Mouse (Mus musculus) kidney, adult 8-10 months (tissue): Measurements from ENCODE around the gene Ndufb8.
A peak's percentile ranks its signal among the peaks of the same experiment; 100 is the strongest.

Experiments
- DNase-seq, 2 experiments: peaks; one replicate each; pipeline ENCODE4 v3.0.0; 2022

Ndufb8 gene

DNA sequence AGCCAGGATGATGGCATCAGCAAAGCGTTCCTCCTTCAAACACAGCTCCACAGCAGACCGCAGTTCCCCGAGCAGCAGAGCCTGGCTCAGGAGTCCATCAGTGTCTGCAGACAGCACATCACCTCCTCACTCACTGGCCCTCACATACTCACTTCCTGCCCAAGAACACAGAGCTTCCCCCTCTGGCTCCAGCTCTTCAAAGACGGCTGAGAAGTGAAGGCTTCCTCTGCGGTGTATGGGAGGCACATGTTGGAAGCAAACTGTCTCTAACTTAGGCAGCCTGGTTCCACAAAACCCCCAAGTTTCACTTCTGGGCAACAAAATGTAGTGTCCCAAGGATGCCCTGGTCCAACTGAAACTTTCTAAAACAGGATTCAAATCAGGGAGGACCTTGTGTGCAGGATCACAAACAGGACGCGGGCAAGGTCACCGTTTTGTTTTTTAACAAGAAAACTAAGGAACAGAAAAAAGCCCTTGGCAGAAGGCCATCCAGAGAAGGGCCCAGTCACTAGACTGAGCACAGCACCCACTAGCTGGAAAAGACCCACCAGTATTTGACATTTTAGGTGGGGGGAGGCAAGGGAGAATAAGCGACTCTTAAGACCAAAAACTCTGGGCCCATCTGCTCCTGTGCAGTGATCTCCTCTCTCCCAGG is 29.6 kb downstream of the Ndufb8 start:
- DNase-seq = no peak

DNA sequence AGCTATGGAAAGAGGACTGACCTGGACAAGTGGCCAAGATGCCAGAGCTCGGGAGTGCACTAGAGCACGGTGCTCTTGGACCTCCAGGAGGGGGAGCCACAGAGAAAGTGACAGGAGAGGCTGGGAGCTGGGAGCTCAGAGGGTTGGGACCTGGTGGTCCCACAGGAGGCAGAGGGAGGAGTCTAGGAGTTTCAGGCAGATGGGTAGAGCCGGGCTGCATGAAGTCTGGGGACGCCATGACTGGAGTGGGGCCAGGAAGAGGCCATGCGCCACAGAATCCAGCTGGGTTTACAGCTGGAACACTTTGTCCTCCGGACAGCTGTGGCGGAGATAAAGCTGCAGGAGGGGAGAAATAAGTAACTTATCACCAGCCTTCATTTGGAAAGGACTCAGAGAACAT is 36.1 kb downstream of the Ndufb8 start:
- peak; percentile 26 to 53 for DNase-seq

DNA sequence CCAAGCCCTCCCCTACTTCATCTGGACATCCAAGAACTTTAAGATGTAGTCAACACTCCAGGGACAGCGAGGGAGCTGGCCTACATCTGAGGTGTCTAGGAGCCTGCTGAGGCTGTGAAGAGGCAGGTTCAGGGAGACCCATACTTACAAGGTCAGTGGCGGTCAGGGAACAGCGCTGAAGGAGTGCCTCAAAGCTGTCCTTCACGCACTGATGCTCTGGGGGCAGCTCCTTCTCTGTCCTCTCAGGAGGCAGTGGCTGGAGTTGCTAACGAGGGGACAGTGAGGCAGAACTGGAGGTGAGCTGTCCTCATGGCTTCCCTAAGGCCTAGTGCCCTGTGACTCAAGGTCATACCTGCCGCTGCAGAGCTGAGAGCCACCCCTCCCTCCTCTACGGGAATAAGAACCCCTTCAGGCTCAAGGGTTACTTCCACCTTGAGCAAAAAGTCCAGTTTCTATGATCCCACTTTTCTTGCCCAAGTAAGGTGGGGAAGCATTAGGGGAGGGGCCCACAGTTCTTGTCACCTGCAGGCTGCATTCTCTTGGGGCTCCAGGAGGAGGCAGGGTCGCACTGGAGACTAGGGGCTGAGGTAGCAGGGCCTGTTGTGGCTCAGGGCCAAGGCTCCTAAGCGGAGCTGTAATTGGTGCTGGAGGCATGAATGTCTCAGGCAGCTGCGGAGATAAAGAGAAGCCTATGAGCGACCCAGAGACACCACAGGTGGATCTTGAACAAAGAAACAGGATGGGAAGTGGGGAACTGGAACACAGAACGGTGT is 37.1 kb downstream of the Ndufb8 start:
- no peak for DNase-seq

DNA sequence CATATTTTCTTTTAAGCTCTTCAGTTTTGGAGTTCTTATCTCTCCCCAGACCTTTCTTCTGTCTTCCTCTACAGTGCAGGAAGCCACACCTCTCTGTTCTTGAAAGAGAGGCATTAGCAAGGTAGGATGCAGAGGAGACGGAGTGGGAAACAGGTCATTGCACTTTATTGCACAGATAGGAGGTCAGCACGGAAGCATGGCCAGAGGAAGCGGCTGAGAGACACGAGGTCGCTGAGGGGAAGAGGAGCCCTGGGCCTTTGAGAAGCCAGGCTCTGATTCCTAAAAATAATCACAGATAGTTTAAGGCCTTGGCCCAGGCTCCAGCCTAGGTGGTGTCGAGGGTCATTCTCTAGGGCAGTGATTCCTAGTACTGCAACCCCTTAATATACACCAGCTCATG is 39.5 kb downstream of the Ndufb8 start:
- DNase-seq = no peak

DNA sequence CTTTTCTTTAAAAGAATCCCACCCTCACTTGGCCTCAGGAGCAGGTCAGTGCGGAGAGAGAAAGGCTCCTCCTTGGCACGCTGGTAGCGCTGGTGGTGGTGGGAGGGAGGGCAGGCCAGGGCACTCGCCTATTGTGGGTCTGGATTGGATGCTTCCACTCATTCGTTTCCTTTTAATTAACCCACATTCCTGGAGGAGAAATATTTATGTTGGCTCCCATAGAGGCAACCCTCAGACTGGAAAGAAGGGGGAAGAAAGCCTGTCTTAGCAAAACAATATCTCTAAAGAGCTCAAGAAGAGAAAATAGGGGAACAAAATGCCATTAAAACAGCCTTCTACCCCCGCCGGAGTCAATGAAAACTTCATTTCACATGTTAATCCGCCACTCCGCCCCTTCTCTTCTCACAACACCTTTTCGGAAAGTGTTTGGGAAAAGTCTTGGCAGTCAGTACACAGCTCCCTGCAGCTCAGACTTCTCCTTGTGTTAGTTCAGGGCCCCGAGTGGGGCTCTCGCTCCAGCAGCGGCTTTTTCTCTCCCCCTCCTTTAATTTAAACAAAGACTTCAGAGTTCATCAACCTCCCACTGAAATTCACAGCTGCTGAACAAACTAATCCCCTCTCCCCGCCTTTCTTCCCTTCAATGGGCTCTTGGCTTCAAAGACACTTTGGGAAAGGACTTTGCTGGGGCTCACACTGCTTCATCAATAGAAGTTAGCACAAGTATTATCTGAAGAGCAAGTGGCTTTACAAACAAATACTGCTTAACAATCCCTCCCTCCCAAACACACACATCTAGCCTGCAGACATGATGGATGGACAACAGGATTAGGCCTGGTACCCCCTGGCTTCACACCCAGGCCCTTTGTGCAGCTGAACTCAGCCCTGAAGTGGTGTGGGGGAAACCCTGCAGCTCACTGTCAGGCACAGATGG is 40.5 kb downstream of the Ndufb8 start:
- no peak for DNase-seq

DNA sequence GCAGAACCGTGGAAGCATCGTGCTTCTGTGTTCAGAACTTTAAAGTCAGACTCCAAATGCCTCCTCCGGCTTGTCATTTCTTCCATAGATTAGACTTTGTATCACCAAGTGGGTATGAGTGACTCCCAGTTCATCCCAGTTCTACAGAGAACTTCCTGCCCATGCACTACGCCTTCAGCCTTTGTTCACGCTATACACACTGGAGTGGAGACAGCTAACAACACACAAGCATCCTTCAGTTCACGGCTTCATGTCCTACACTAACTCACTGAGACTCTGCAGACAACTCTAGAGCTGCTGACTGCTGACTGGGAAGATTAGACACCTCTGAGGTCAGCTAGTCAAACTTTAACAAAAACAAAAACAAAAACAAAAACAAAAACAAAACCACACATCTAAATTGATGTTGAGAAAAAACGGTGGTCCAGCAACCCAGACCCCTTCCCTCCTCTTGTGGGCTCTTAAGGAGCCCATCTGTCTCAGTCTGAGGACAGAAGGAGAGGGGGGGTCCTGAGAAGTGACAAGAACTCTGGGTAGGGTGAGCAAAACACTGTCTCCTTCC is 41.2 kb downstream of the Ndufb8 start:
- DNase-seq = no peak

DNA sequence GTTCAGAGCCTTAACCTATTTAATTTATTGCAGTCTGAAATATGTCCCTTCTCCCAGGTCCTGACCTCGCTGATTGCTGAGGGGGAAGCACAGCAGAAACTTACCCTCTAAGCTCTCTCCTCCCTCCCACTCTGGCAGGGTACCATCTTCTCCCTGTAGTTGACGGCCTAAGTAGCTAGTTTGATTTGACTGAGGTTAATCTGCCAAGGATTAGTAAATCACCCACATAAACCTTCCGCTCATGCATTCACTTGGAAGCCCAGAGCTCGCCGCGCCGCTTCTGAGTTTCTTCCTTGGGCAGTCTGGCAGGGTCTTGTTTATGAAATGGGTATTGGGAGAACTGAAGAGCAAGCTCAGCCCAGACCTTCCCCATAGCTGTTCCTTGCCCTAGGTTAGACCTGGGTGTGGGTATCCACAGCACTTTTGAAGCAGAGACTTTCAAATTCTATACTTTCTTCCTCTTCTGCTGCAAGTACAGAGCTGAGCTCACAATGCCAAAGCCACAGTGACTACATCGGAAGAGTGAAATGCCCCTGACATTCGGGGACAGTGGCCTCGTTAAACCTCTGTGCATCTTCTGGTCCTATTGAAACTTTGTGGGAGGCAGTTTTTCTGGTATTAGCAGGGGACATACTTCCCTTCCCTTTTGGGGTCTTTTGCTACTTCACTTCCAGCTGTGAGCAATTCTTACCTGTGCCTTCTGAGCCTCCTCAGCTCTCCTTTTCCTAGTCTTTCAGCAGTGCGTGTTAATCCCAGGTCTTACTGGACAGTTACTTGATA is 42.0 kb downstream of the Ndufb8 start:
- no peak for DNase-seq

DNA sequence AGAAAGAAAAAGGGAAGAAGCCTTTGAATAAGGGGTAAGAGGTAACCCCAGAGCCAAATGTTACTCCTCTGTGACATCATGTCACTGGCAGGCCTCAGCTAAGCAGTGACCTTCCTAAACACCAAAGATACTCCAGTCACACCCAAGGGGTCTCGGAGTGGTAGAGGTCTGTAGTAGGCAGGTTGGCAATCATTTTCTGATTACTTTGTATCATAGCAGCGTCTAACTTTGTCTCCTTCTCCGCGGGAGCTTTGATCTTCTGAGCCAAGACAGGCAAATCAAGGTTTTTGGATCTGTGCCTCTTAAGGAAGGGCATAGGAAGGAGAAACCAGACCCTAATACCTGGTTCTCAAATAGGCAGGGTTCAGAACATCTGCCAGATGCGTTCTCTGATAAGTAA is 42.6 kb downstream of the Ndufb8 start:
- DNase-seq = no peak

DNA sequence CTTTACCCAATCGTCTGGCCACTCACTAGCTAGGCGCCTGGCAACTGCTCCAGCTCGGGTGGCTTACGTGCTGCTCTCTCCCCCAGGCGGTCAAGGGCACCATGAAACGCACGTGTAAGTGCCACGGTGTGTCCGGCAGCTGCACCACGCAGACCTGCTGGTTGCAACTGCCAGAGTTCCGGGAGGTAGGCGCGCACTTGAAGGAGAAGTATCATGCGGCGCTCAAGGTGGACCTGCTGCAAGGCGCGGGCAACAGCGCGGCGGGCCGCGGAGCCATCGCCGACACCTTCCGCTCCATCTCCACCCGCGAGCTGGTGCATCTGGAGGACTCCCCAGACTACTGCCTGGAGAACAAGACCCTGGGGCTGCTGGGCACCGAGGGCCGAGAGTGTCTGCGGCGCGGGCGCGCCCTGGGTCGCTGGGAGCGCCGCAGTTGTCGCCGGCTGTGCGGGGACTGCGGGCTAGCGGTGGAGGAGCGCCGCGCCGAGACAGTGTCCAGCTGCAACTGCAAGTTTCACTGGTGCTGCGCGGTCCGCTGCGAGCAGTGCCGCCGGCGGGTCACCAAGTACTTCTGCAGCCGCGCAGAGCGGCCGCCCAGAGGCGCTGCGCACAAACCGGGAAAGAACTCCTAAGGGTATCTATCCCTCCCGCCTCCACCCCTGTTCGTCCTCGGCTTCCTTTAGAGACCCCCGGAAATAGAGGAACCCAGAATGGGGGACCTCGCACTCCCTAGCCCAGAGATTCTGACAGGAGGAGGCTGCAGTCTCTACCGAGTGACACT is 43.6 kb downstream of the Ndufb8 start:
- peak; percentile 33 to 43 for DNase-seq

DNA sequence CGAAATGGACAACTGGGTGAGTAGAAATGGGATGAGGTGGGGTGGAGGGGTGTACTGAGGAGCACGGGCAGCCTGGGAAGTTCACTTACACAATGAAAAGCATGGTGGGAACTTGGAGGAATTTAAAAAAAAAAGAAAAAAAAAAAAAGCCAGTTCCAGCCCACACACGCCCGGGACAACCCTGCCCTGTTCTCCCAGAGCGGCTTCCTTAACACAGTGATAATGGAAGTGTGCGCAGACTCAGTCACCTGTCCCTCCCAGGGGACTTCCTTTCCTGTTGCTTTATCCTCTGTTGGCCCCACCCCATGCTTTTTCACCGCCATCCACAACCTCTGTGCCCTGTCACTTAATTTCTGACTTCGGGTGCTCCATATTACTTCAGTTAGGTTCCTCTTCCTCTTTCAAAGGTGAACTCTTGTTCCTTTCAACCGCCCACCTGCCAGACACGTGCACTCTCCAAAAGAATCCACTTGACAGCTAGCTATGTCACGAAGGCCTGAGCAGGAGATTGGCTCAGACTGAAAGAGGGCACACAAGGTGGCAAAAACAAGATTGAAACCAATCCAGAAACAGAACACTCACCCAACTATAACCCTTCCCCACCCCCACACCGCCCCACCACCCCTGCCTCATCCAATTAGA is 44.6 kb downstream of the Ndufb8 start:
- no peak for DNase-seq

DNA sequence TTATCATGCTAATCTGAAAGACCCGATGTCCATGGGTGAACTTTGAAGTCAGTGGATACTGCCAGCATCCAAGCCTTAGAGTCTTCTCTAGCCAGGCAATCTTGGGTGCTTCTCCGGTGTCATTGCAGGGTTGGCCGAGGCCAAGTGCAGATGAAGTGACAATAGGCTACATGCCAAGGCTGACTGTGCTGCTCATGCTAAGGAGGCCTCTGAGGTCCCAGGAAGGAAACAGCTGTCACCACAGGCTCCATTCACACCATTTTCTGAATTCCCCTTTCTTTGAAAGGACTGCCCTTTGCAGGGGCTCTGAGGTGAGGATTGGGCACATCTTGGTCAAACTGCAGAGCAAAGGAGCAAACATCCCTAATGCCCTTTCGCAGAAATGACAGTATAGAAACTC is 52.5 kb downstream of the Ndufb8 start:
- DNase-seq = no peak

DNA sequence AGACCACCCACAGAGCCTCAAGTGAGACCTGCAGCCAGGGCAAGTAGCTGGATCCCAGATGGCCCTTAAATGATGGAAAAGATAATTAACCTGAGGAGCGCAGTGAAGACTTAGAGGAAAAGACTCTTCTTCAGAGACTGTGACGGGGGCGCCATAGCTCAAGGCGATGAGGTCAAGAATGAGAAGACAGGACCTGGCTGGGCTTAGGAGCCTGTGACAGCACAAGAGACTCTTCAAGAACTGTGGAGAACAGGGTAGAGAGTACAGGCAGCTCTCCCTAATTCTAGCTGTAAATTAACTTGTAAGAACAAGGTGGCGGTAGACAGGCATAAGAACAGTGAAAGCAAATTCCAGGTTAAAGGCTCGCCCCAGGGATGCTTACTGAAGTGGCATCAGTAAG is 53.3 kb downstream of the Ndufb8 start:
- no peak for DNase-seq

DNA sequence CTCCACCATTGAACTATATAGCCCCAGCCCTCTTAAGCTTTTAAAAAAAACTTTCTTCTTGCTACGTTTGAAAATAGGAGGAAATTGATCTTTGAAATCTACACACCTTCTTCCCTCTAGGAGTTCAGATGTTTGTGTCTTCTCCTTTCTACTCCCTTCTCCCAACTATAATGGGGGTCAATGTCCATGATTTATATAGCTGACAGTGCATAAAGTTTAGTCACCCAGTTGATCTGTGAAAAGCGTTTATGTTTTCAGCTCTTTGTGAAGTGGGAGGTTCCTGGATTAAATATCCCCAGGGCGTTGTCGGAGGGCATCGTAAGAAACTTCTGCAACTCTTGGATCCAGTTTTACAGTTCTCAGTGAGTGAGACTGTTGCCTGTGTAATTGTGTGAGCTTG is 55.0 kb downstream of the Ndufb8 start:
- no peak for DNase-seq

DNA sequence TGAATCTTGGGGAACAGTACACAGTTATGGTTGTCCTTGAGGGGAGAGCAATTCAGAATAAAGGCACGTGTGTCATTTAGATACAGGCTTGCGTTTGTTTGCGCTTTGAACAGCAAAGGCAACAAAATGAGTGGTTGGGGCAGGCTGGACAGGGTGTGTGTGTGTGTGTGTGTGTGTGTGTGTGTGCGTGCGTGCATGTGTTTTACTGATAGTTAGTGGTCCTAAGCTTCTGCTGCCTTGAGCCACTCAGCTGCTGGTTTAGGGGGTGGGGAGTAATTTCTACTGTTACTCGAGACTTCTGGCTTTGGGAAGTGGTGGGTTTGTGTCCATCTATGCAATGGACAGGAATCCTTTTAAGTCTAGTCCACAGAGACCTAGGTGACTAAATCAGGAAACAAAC is 56.3 kb downstream of the Ndufb8 start:
- no peak for DNase-seq
